Mouse (Mus musculus): ENCODE data around the gene Olfr124. TPM values are rescaled to one million over a fixed set of nuclear protein-coding genes. Genes with fewer than 3 reads are reported as not detected.

Olfr124 gene
- not detected for total RNA-seq (2021)
- long read RNA-seq, experiment 1 = 0 reads
- long read RNA-seq, experiment 2 = 0 reads

GRCm38 (mm10) chr17:37799588-37799987 lies at the start of gene Olfr124:
TSS of gene Olfr124 (plus strand) at chr17:37799888.
- DNase-seq = no peak

GRCm38 (mm10) chr17:37768307-37768706 lies 31.4 kb upstream of the Olfr124 start, which contains the start of gene Olfr122:
TSS of gene Olfr122 (plus strand) at chr17:37768607.
- no peak for DNase-seq

- DNase-seq = no peak
Measured at GRCm38 (mm10) chr17:37793229-37793628, 6.5 kb upstream of the Olfr124 start, which contains the start of gene Olfr123. TSS of gene Olfr123 (plus strand) at chr17:37793529.

- no peak for DNase-seq
Measured at GRCm38 (mm10) chr17:37832649-37833048, 33.0 kb downstream of the Olfr124 start, which contains the start of gene Olfr125. TSS of gene Olfr125 (plus strand) at chr17:37832949.

GRCm38 (mm10) chr17:37847183-37847582 lies 47.5 kb downstream of the Olfr124 start, which contains the start of gene Olfr126:
TSS of gene Olfr126 (plus strand) at chr17:37847483.
- DNase-seq = no peak

Other genes starting within 250 kb of the Olfr124 start
- not detected for gene Olfr112, start 230.4 kb upstream of the Olfr124 start, total RNA-seq (2021)
- not detected for gene Olfr113, start 222.2 kb upstream of the Olfr124 start, total RNA-seq (2021)
- not detected for gene Olfr114, start 207.1 kb upstream of the Olfr124 start, total RNA-seq (2021)
- not detected for gene Olfr115, start 172.8 kb upstream of the Olfr124 start, total RNA-seq (2021)
- gene Olfr116, start 172.7 kb upstream of the Olfr124 start, total RNA-seq (2021) = not detected
- not detected for gene Olfr117, start 136.1 kb upstream of the Olfr124 start, total RNA-seq (2021)
- not detected for gene Olfr118, start 132.9 kb upstream of the Olfr124 start, total RNA-seq (2021)
- gene Olfr119, start 103.3 kb upstream of the Olfr124 start, total RNA-seq (2021) = not detected
- not detected for gene Olfr120, start 78.1 kb upstream of the Olfr124 start, total RNA-seq (2021)
- gene Olfr121, start 51.0 kb upstream of the Olfr124 start, total RNA-seq (2021) = not detected
- gene Olfr122, start 31.3 kb upstream of the Olfr124 start, total RNA-seq (2021) = not detected
- not detected for gene Olfr123, start 6.4 kb upstream of the Olfr124 start, total RNA-seq (2021)
- not detected for gene Olfr125, start 33.1 kb downstream of the Olfr124 start, total RNA-seq (2021)
- gene Olfr126, start 47.6 kb downstream of the Olfr124 start, total RNA-seq (2021) = not detected
- gene Olfr127, start 100.5 kb downstream of the Olfr124 start, total RNA-seq (2021) = not detected
- gene Olfr128, start 120.7 kb downstream of the Olfr124 start, total RNA-seq (2021) = not detected
- gene Olfr761, start 153.2 kb downstream of the Olfr124 start, total RNA-seq (2021) = not detected

Data from adrenal gland, postnatal 10 days (tissue).